Mouse (Mus musculus) midbrain, embryonic 10.5 days (tissue): ENCODE measurements around the gene Tmem39b. TPM values are rescaled to one million over a fixed set of nuclear protein-coding genes. Genes with fewer than 3 reads are reported as not detected.

Source experiments
- DNase-seq: peaks from one replicate; pipeline ENCODE4 v3.0.0-alpha.2; 2017; ENCODE audit warnings: low spot score
- H3K27ac ChIP-seq: fragments of 300-500 bp; sonication (generic); replicated peaks from 2 replicates; pipeline ENCODE4 v1.5.1; 2016; ENCODE audit warnings: mild to moderate bottlenecking
- H3K27me3 ChIP-seq: fragments of 300-500 bp; sonication (generic); 2 replicates; pipeline ENCODE4 v1.6.1; 2016; ENCODE audit warnings: low read depth, mild to moderate bottlenecking; ENCODE audit not compliant: poor library complexity, severe bottlenecking
- H3K36me3 ChIP-seq: fragments of 300-500 bp; sonication (generic); 2 replicates; pipeline ENCODE4 v1.6.1; 2016; ENCODE audit warnings: mild to moderate bottlenecking, moderate library complexity
- H3K4me1 ChIP-seq: fragments of 300-500 bp; sonication (generic); 2 replicates; pipeline ENCODE4 v1.6.1; 2016
- H3K4me3 ChIP-seq: fragments of 300-500 bp; sonication (generic); 2 replicates; pipeline ENCODE4 v1.5.1; 2016; ENCODE audit warnings: mild to moderate bottlenecking, moderate library complexity
- H3K9me3 ChIP-seq: fragments of 300-500 bp; sonication (generic); replicated peaks from 2 replicates; pipeline ENCODE4 v1.6.1; 2016; ENCODE audit warnings: mild to moderate bottlenecking
- WGBS: fragments of 180-500 bp; shearing (Covaris S2); methylation state at CpG from one replicate; pipeline ENCODE4 v1.1.7; 2016; 5-methylcytosine and 5-hydroxymethylcytosine counted together
- polyA plus RNA-seq: library from polyadenylated mRNA; unstranded; fragments of >200 nt; fragmentation: Nextera tagmentation; extraction: Ambion mirVana; gene quantifications from 2 replicates; pipeline ENCODE4 v1.2.1, GENCODE M21; 2016

Tmem39b gene
- polyA plus RNA-seq, 1 experiment from 2014 or later: 15.1 TPM

GRCm38 (mm10) chr4:129672083-129672877 is 24.4 kb downstream of the Tmem39b start, which contains the start of gene Kpna6:
Kpna6 (minus strand) TSS chr4:129672767.
- peak; percentile 91 for DNase-seq
- Histone ChIP-seq H3K36me3 (peaks cover 24% of the 10 kb centered on the region), H3K27me3 (no peaks in the 10 kb centered on the region), H3K9me3 (no peaks in the 10 kb centered on the region), H3K4me3 (peak within 1 kb of the TSS; percentile 93), H3K4me1 (peaks cover 23% of the 10 kb centered on the region), H3K27ac (peak within 1 kb of the TSS; percentile 93)
- under 1% methylated on average over 65 of the region's 65 CpGs for WGBS

- peak; percentile 46 for DNase-seq
- H3K4me3 ChIP-seq: peak overlapping the region; percentile 93
- WGBS: 11% methylated on average over 12 of the region's 12 CpGs
- H3K27ac ChIP-seq: peak overlapping the region; percentile 93
- no peaks in the 10 kb centered on the region for H3K9me3 ChIP-seq
- H3K27me3 ChIP-seq: no peaks in the 10 kb centered on the region
- H3K4me1 ChIP-seq: peaks cover 23% of the 10 kb centered on the region
- peaks cover 23% of the 10 kb centered on the region for H3K36me3 ChIP-seq
Observed at GRCm38 (mm10) chr4:129671491-129672082, 25.1 kb downstream of the Tmem39b start.

DNA sequence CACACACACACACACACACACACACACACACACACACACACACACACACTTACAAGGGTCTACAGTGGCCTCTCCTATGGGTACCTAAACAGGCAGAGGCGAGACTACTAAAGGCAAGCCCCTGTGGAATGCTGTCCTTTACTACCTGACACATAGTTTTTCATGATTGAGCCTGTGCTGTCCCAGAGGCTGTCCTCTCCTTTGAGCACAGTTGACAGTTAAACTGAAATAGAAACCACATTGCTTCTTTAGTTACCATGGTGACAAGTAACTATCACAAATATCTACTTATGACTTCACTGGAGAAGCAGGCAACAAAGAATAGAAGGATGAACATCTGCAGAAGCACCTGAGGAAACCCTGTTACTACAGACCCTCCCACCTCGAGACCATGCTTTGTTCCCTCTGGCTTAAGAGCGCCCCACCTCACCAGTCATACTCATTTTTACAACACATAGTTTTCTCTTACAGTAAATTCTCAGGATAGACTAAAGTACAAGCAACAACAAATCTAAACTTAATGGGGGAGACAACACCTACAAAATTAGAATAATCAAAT is 34.3 kb downstream of the Tmem39b start:
- Histone ChIP-seq H3K27ac (no peak overlapping the region), H3K4me1 (no peaks in the 10 kb centered on the region), H3K36me3 (peaks cover 80% of the 10 kb centered on the region), H3K4me3 (no peak overlapping the region), H3K9me3 (no peaks in the 10 kb centered on the region), H3K27me3 (no peaks in the 10 kb centered on the region)
- no peak for DNase-seq
- WGBS: 91% methylated on average over 3 of the region's 3 CpGs

- Histone ChIP-seq H3K4me3 (no peak overlapping the region), H3K36me3 (peaks cover 81% of the 10 kb centered on the region), H3K27ac (no peak overlapping the region), H3K9me3 (no peaks in the 10 kb centered on the region), H3K27me3 (no peaks in the 10 kb centered on the region), H3K4me1 (no peaks in the 10 kb centered on the region)
- WGBS: 95% methylated on average over 3 of the region's 3 CpGs
- DNase-seq: no peak
Observed at GRCm38 (mm10) chr4:129661584-129661983, 35.1 kb downstream of the Tmem39b start.

- 93% methylated on average over 14 of the region's 14 CpGs for WGBS
- Histone ChIP-seq H3K9me3 (no peaks in the 10 kb centered on the region), H3K27me3 (no peaks in the 10 kb centered on the region), H3K36me3 (peaks cover 97% of the 10 kb centered on the region), H3K27ac (no peak overlapping the region), H3K4me3 (no peak overlapping the region), H3K4me1 (no peaks in the 10 kb centered on the region)
- no peak for DNase-seq
Observed at GRCm38 (mm10) chr4:129654770-129655169, 41.9 kb downstream of the Tmem39b start.

DNA sequence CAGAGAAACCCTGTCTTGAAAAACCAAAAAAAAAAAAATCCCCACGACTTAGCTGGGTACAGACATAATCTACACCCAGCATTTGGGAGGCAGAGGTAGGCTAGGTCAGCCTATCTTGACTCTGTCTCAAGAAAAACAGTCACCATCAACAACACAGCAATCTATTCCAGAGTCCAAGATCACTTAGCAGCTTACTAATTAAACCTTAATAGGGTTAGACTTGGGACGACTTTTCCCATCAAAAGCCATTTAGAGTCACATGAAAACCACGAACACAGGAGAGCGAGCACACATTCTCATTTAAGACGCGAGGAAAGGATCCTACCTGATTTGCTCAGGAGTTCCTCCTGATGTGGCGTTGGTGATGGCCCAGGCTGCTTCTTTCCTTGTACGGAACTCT is 46.3 kb downstream of the Tmem39b start:
- DNase-seq: no peak
- 95% methylated on average over 8 of the region's 8 CpGs for WGBS
- Histone ChIP-seq H3K4me1 (no peaks in the 10 kb centered on the region), H3K9me3 (no peaks in the 10 kb centered on the region), H3K27ac (no peak overlapping the region), H3K4me3 (no peak overlapping the region), H3K36me3 (peaks cover 100% of the 10 kb centered on the region), H3K27me3 (no peaks in the 10 kb centered on the region)

DNA sequence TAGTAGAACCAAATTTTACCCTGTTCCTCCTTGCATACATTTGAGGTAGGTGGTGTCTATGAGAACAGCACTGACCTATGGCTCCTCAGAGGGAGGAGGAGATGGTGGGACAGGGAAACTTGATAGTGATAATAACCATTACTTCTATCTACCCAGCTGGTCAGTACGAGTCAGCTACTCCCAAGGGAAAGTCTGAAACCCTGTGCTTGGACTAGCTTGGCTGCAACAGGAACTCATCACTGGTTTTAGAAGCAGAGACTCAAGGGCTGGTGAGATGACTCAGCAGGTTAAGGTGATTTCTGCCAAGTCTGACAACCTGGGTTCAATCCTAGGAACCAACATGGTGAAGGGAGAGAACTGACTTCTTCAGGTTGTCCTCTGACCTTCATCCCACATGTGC is 48.0 kb downstream of the Tmem39b start:
- H3K27ac ChIP-seq: no peak overlapping the region
- H3K36me3 ChIP-seq: peaks cover 98% of the 10 kb centered on the region
- H3K4me1 ChIP-seq: no peaks in the 10 kb centered on the region
- no peak overlapping the region for H3K4me3 ChIP-seq
- H3K9me3 ChIP-seq: no peaks in the 10 kb centered on the region
- no peaks in the 10 kb centered on the region for H3K27me3 ChIP-seq
- WGBS: 81% methylated on average over 1 of the region's 1 CpGs
- no peak for DNase-seq

- 87% methylated on average over 6 of the region's 6 CpGs for WGBS
- H3K4me1 ChIP-seq: peaks cover 7% of the 10 kb centered on the region
Observed at GRCm38 (mm10) chr4:129645204-129645603, 51.4 kb downstream of the Tmem39b start.

DNA sequence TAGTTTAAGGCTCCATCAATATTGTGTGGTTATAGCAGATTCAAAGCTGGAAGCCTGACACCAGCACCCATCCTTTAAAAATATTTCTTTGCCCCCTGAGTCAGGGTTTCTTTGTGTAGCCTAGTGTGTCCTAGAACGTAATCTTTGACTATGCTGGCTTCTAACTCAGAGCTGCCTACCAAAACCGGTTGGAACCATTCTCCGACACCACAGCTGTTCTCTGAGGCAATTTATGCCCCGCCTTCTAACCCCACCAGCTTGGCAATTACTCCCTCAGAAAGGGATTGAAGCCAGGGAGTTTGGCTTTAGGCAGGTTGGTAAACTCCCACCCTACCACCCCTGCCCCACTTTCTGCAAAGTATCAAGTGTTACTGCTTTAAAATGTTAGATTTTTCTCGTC is 54.9 kb downstream of the Tmem39b start:
- H3K27ac ChIP-seq: peak overlapping the region; percentile 93
- peak overlapping the region; percentile 83 for H3K4me3 ChIP-seq
- H3K4me1 ChIP-seq: peaks cover 28% of the 10 kb centered on the region
- DNase-seq: no peak
- WGBS: 64% methylated on average over 5 of the region's 5 CpGs
- no peaks in the 10 kb centered on the region for H3K27me3 ChIP-seq
- peaks cover 59% of the 10 kb centered on the region for H3K36me3 ChIP-seq
- H3K9me3 ChIP-seq: no peaks in the 10 kb centered on the region

More at GRCm38 (mm10) chr4:129645204-129645603, 51.4 kb downstream of the Tmem39b start:
- Histone ChIP-seq H3K36me3 (peaks cover 63% of the 10 kb centered on the region), H3K27me3 (no peaks in the 10 kb centered on the region), H3K27ac (no peak overlapping the region), H3K4me3 (no peak overlapping the region), H3K9me3 (no peaks in the 10 kb centered on the region)
- no peak for DNase-seq

- Histone ChIP-seq H3K4me1 (peaks cover 28% of the 10 kb centered on the region), H3K27ac (peak within 1 kb of the TSS; percentile 93), H3K27me3 (no peaks in the 10 kb centered on the region), H3K36me3 (peaks cover 59% of the 10 kb centered on the region), H3K9me3 (no peaks in the 10 kb centered on the region), H3K4me3 (peak within 1 kb of the TSS; percentile 83)
- under 1% methylated on average over 60 of the region's 60 CpGs for WGBS
- peak; percentile 99 for DNase-seq
Observed at GRCm38 (mm10) chr4:129640638-129641467, 55.8 kb downstream of the Tmem39b start, which contains the start of gene Txlna. Txlna (minus strand) TSS chr4:129641065.

- no peaks in the 10 kb centered on the region for H3K9me3 ChIP-seq
- peak overlapping the region; percentile 93 for H3K27ac ChIP-seq
- 11% methylated on average over 17 of the region's 17 CpGs for WGBS
- peaks cover 28% of the 10 kb centered on the region for H3K4me1 ChIP-seq
- H3K4me3 ChIP-seq: peak overlapping the region; percentile 83
- peaks cover 59% of the 10 kb centered on the region for H3K36me3 ChIP-seq
- no peaks in the 10 kb centered on the region for H3K27me3 ChIP-seq
- DNase-seq: no peak
Observed at GRCm38 (mm10) chr4:129640101-129640637, 56.5 kb downstream of the Tmem39b start.

- WGBS: 89% methylated on average over 15 of the region's 15 CpGs
- no peak for DNase-seq
- Histone ChIP-seq H3K4me1 (peaks cover 28% of the 10 kb centered on the region), H3K27me3 (no peaks in the 10 kb centered on the region), H3K27ac (peak overlapping the region; percentile 93; the same call in 1 of the 2 replicates), H3K4me3 (peak overlapping the region; percentile 83), H3K9me3 (no peaks in the 10 kb centered on the region), H3K36me3 (peaks cover 59% of the 10 kb centered on the region)
Observed at GRCm38 (mm10) chr4:129639221-129639620, 57.4 kb downstream of the Tmem39b start.
